Mouse (Mus musculus) intestine, embryonic 16.5 days (tissue): ENCODE results near the gene Rpa1. TPM values are rescaled to one million over a fixed set of nuclear protein-coding genes. Genes with fewer than 3 reads are reported as not detected.
A peak's percentile ranks its signal among the peaks of the same experiment; 100 is the strongest.
"Not testable (repeated sequence)": the region's sequence is repeated elsewhere in the genome, so short reads cannot be mapped to it uniquely, and the experiment has no call there.

Source experiments
- ATAC-seq: fragments of 200-750 bp; cut with Nextera tagmentation; 2 replicates; pipeline ENCODE4 v1.8.0; 2017; ENCODE audit warnings: moderate TSS enrichment, moderate library complexity
- H3K27ac ChIP-seq: fragments of 300-500 bp; sonication (generic); 2 replicates; pipeline ENCODE4 v1.5.1; 2014; ENCODE audit warnings: mild to moderate bottlenecking, low read length
- H3K27me3 ChIP-seq: fragments of 300-500 bp; sonication (generic); replicated peaks from 2 replicates; pipeline ENCODE4 v1.6.1; 2014; ENCODE audit warnings: low read length, control low read depth, mixed read lengths; ENCODE audit not compliant: control insufficient read depth, insufficient read depth
- H3K36me3 ChIP-seq: fragments of 300-500 bp; sonication (generic); 2 replicates; pipeline ENCODE4 v1.6.1; 2014; ENCODE audit warnings: low read length, control low read depth; ENCODE audit not compliant: control insufficient read depth, insufficient read depth
- H3K4me1 ChIP-seq: fragments of 300-500 bp; sonication (generic); 2 replicates; pipeline ENCODE4 v1.6.1; 2014; ENCODE audit warnings: low read length, control low read depth, mixed read lengths; ENCODE audit not compliant: control insufficient read depth, insufficient read depth
- H3K4me2 ChIP-seq: fragments of 300-500 bp; sonication (generic); 2 replicates; pipeline ENCODE4 v1.6.1; 2014; ENCODE audit warnings: low read depth, low read length, control low read depth
- H3K4me3 ChIP-seq: fragments of 300-500 bp; sonication (generic); 2 replicates; pipeline ENCODE4 v1.5.1; 2014; ENCODE audit warnings: mild to moderate bottlenecking, low read length
- H3K9ac ChIP-seq: fragments of 300-500 bp; sonication (generic); 2 replicates; pipeline ENCODE4 v1.6.1; 2014; ENCODE audit warnings: low read depth, low read length
- H3K9me3 ChIP-seq: fragments of 300-500 bp; sonication (generic); 2 replicates; pipeline ENCODE4 v1.6.1; 2016; ENCODE audit warnings: low read length, control low read depth; ENCODE audit not compliant: control insufficient read depth
- WGBS: fragments of 180-500 bp; shearing (Covaris S2); extraction: QIAGEN DNeasy Blood & Tissue Kit; methylation state at CpG from one replicate; pipeline ENCODE4 v1.1.7; 2014; 5-methylcytosine and 5-hydroxymethylcytosine counted together
- polyA plus RNA-seq: library from polyadenylated mRNA; unstranded; fragments of >200 nt; fragmentation: Nextera tagmentation; extraction: Ambion mirVana; gene quantifications from 2 replicates; pipeline ENCODE4 v1.2.1, GENCODE M21; 2015

Gene Rpa1
- polyA plus RNA-seq, 1 experiment from 2014 or later = 91.9 TPM

DNA sequence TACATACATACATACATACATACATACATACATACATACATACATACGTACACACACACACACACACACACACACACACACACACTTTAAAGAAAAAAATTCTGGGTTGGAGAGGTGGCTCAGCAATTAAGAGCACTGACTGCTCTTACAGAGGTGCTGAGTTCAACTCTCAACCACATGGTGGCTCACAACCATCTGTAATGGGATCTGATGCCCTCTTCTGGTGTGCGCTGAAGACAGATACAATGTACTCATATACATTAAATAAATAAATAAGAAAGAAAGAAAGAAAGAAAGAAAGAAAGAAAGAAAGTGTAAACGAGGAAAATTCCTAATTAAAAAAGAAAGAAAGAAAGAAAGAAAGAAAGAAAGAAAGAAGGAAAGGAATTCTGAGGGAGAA is 64.3 kb downstream of the Rpa1 start:
- not testable (repeated sequence) for ATAC-seq
- peaks cover 24% of the 10 kb centered on the region for H3K27me3 ChIP-seq

DNA sequence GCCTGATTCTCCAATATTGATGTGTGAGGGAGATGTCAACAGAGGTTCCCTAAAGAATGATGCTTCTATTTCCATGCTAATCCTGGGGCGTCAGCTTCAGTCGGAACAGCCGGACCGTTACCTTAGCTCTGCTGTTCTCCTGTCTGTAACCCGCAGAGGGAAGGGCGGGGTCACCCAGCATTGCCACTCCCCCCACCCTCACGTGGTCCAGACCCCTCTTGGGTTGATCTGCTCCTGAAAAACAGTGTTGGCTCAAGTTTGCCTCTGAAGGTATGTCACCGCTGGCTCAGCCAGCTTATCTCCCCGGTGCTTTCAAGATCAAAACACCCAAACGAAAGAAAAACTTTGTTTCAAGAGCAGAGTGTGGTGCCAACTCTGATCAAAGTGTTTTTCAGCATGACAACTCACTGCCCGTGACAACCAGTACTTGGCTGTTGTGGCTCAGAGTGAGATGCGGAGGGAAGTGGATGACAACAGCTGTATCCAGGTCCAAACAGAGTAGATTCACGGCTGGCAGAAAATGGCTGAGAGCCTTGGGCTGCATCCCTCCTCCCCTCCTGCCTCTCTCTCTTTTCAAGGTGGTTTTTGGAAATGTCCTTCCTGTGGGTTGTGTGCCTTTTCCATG is 65.5 kb downstream of the Rpa1 start:
- ATAC-seq = no peak
- Histone ChIP-seq H3K4me2 (0 out of 2 replicates have a peak overlapping the region, but pooled peaks have one; percentile 30), H3K9ac (no peak overlapping the region), H3K4me1 (peaks cover 15% of the 10 kb centered on the region), H3K9me3 (no peaks in the 10 kb centered on the region), H3K36me3 (no peaks in the 10 kb centered on the region), H3K27ac (no peak overlapping the region), H3K4me3 (peak overlapping the region; percentile 5; the same call in 1 of the 2 replicates), H3K27me3 (peaks cover 24% of the 10 kb centered on the region)
- WGBS = 14% methylated on average over 13 of the region's 13 CpGs

More for the DNA sequence above, 64.3 kb downstream of the Rpa1 start:
- H3K9ac ChIP-seq, H3K27ac ChIP-seq, H3K9me3 ChIP-seq, H3K4me2 ChIP-seq, H3K36me3 ChIP-seq, H3K4me3 ChIP-seq: not testable (repeated sequence)
- WGBS = 73% methylated on average over 3 of the region's 3 CpGs
- peaks cover 15% of the 10 kb centered on the region for H3K4me1 ChIP-seq

DNA sequence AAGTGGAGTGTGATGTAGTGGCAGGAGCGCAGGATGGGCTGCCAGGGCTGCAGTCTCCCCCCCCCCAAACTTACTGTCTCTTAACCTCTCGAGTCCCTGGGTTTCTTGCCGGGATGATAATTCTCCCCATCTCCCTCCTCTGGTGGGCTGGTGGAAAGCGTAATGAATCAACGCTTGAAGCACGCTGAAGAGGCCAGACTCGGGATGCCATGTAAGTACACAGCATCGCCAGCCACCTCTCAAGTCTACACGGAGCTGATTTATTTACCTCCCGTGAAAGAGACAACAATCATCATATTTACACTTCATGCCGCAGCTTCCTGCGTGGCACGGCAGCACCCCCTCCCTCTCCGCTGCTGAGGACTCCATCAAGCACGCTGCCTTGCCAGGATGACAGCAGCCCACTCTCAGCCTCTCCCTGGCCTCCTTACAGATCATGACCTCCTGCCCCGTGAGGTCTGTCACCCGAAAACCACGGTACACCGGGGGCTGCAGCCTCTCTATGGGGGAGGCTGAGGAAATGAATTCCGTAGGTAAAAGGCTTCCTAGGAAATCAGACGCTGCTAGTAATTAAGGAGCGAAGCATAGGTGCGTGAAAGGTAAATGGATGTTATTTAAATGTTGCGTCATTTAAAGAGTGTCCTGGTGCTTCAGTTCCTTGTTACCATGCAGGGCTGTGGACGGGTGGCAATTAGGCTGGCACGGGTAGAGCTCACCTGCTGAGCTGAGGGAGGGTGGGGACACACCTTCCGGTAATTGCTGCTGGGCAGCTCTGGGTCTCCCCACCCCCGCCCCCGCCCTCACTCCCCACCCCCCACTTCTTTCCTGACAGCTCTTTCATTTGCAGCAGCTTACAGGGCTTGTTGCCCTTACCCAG is 66.5 kb downstream of the Rpa1 start:
- Histone ChIP-seq H3K9ac (no peak overlapping the region), H3K4me3 (peak overlapping the region; percentile 23), H3K36me3 (no peaks in the 10 kb centered on the region), H3K9me3 (no peaks in the 10 kb centered on the region), H3K4me2 (peak overlapping the region; percentile 30), H3K27ac (no peak overlapping the region), H3K4me1 (peaks cover 15% of the 10 kb centered on the region), H3K27me3 (peaks cover 24% of the 10 kb centered on the region)
- no peak for ATAC-seq
- WGBS = 9% methylated on average over 29 of the region's 29 CpGs

DNA sequence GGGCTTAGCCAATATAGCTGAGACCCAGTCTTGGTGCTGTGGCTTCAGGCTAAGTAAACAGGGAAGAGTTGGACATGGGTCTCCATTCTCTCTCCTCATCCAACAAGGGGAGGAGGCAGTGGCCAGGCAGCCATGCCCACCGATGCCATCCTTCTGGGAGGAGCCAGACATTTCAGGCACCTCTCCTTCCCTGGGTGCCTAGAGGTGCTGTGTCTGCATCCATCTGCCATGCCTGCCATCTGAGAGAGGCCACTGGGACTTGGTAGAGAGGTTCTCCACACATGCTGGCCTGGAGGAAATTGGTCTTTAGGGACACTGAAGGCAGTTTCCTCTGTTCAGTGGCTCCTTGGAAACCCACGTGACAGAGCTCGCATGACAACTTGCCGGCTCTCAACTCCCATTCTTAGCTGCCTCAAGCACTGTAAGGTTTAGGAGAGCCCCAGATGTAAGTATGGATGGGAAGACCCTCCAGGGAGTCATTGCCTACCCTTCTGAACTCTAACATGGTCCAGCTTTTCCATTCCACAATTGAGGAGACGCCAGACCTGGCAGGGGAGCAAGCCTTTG is 67.6 kb downstream of the Rpa1 start:
- no peak for ATAC-seq
- Histone ChIP-seq H3K36me3 (no peaks in the 10 kb centered on the region), H3K9ac (no peak overlapping the region), H3K4me2 (no peak overlapping the region), H3K27ac (no peak overlapping the region), H3K4me3 (no peak overlapping the region), H3K27me3 (peaks cover 24% of the 10 kb centered on the region), H3K9me3 (no peaks in the 10 kb centered on the region), H3K4me1 (peaks cover 15% of the 10 kb centered on the region)
- 74% methylated on average over 5 of the region's 5 CpGs for WGBS

DNA sequence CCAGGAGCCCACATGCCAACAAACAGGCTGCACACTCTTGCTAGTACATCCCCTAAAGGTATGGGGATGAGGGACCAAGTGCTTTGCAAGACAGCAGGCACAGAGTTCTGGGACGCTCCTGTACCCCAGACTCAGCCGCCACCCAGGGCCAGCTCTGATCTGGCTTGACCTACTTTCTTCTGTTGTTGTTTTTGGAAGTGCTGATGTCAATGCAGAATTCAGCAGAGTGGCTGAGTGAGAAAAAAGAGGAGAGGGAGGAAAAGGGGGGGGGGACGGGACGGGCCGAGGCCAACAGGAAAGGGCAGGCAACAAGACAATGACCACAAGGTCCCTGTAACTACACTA is 68.1 kb downstream of the Rpa1 start:
- H3K9me3 ChIP-seq = no peaks in the 10 kb centered on the region
- peaks cover 24% of the 10 kb centered on the region for H3K27me3 ChIP-seq
- H3K4me2 ChIP-seq = no peak overlapping the region
- 79% methylated on average over 5 of the region's 5 CpGs for WGBS
- no peak overlapping the region; the same call in 1 of the 2 replicates for H3K27ac ChIP-seq
- H3K4me1 ChIP-seq = peaks cover 15% of the 10 kb centered on the region
- no peak overlapping the region for H3K9ac ChIP-seq
- no peak for ATAC-seq
- H3K4me3 ChIP-seq = no peak overlapping the region
- no peaks in the 10 kb centered on the region for H3K36me3 ChIP-seq

DNA sequence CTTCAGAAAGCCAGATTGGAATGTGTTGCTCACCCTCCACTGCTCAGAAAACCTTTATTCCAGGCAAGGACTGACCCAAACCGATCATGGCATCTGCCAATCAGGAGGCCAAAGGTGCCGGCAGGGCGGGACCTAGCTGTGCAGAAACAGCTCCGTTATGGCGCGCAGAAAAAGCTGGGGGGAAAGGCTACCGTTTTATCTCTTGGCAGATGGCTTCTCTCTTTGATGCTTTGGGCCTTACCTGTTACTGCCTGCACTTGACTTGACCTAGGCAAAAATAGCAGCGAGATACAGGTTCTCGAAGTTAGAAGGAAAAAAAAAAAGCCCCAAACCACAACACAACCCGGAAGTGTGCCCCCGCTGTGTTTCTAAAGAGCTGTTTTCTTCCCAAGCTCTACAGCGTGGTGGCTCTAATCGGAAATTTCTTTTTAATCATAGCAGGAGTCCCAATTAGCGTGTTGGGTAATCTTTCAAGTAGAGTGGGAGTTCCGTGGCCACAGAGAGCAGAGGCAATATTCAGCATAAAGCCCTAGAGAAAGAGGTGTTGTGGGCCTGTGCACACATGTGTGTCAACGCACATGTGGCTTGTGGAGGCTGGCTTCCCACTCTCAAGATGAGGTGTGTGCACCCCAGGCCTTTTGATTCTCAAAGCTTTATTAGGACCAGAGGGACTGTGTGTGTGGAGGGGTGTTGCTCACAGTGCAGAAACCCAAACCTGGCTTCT is 68.6 kb downstream of the Rpa1 start:
- H3K27me3 ChIP-seq = peaks cover 24% of the 10 kb centered on the region
- ATAC-seq = no peak
- peaks cover 15% of the 10 kb centered on the region for H3K4me1 ChIP-seq
- peak overlapping the region; percentile 55 for H3K9ac ChIP-seq
- no peak overlapping the region; the same call in 1 of the 2 replicates for H3K27ac ChIP-seq
- no peaks in the 10 kb centered on the region for H3K36me3 ChIP-seq
- 14% methylated on average over 16 of the region's 16 CpGs for WGBS
- H3K4me2 ChIP-seq = peak overlapping the region; percentile 67
- H3K4me3 ChIP-seq = peak overlapping the region; percentile 40
- H3K9me3 ChIP-seq = no peaks in the 10 kb centered on the region

DNA sequence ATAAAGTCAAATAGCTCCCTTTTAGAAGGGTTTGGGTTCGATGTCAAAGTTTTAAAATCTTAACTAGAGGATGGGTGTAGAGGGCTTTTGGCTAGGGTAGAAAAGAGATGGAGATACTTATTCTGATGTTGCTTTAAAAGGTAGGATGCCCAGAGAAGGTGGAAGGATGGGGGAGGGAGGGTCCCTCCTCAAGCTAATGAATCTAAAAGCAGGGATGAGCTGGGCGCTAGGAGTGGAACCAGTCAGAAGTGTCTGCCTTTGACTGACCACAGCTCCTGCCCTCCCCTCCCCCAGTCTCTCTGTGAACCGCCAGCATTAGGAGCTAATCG is 69.1 kb downstream of the Rpa1 start:
- WGBS = 21% methylated on average over 4 of the region's 4 CpGs
- Histone ChIP-seq H3K4me1 (peaks cover 15% of the 10 kb centered on the region), H3K27ac (no peak overlapping the region), H3K27me3 (peaks cover 24% of the 10 kb centered on the region), H3K4me2 (peak overlapping the region; percentile 67), H3K4me3 (peak overlapping the region; percentile 40), H3K36me3 (no peaks in the 10 kb centered on the region), H3K9ac (peak overlapping the region; percentile 55), H3K9me3 (no peaks in the 10 kb centered on the region)
- no peak for ATAC-seq

DNA sequence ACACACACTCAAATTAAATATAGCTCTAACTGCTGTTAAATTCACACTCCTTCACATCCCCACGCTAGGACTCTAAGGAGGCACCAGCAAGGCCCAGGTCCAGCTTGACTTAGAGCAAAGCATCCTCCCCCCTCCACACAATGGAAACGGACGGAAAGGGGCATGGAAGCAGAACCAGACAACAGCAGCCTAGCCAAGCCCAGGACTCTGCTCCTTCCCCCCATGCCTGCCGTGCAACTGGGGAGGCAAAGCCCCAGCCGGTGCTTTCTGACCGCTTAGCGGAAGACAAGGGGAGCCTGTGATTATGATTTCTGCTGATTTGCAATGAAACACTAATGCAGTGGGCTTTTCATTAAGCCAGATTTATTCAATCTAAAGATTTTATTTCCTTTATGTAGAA is 70.0 kb downstream of the Rpa1 start:
- H3K9me3 ChIP-seq = no peaks in the 10 kb centered on the region
- H3K9ac ChIP-seq = no peak overlapping the region
- H3K4me2 ChIP-seq = no peak overlapping the region
- H3K27me3 ChIP-seq = peaks cover 21% of the 10 kb centered on the region
- peaks cover 15% of the 10 kb centered on the region for H3K4me1 ChIP-seq
- no peak overlapping the region for H3K27ac ChIP-seq
- H3K4me3 ChIP-seq = no peak overlapping the region
- WGBS = 72% methylated on average over 7 of the region's 7 CpGs
- no peaks in the 10 kb centered on the region for H3K36me3 ChIP-seq
- no peak for ATAC-seq

DNA sequence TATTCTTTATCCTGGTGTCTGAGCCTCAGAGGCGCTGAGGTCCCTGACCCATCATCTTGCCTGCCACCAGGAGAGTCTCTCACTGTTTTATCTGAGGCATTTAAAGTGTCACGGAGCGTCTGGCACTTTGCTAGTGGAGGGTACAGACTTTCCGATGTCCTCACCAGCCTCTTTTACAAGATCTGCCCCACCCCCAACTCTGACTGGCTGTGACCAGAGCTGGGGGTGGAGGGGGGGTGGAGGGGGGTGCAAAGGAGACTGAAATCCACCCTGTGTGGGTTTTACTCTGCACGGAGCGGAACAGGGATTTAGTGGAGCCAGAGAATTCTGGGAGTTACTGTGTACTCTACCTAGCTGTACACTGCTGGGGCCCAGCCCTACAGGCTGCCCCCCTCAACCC is 73.1 kb downstream of the Rpa1 start:
- H3K9ac ChIP-seq = no peak overlapping the region
- H3K4me3 ChIP-seq = no peak overlapping the region
- H3K4me1 ChIP-seq = peaks cover 9% of the 10 kb centered on the region
- WGBS = 43% methylated on average over 6 of the region's 6 CpGs
- no peak overlapping the region for H3K4me2 ChIP-seq
- no peak overlapping the region for H3K27ac ChIP-seq
- peaks cover 2% of the 10 kb centered on the region for H3K27me3 ChIP-seq
- no peaks in the 10 kb centered on the region for H3K9me3 ChIP-seq
- ATAC-seq = no peak
- no peaks in the 10 kb centered on the region for H3K36me3 ChIP-seq
